Mouse (Mus musculus) lung, embryonic 14.5 days (tissue): ENCODE measurements at regions not wholly inside any gene's neighbourhood (a gene's known extent, or its start where the extent isn't known, plus 50 kb on each side); places are given as distances from the start of the nearest gene placed in this dataset.
"Not testable (repeated sequence)": the region's sequence is repeated elsewhere in the genome, so short reads cannot be mapped to it uniquely, and the experiment has no call there.

ENCODE experiments used
- ATAC-seq: fragments of 200-750 bp; cut with Nextera tagmentation; 2 replicates; pipeline ENCODE4 v1.8.0; 2017; ENCODE audit warnings: mild to moderate bottlenecking, moderate TSS enrichment, moderate library complexity; ENCODE audit not compliant: insufficient read depth
- DNase-seq: peaks from one replicate; pipeline ENCODE4 v3.0.0-alpha.2; 2015
- H3K27ac ChIP-seq: fragments of 300-500 bp; sonication (generic); 2 replicates; pipeline ENCODE4 v1.5.1; 2014; ENCODE audit warnings: low read depth, mild to moderate bottlenecking, moderate library complexity
- H3K27me3 ChIP-seq: fragments of 300-500 bp; sonication (generic); 2 replicates; pipeline ENCODE4 v1.6.1; 2014; ENCODE audit warnings: low read length, control low read depth; ENCODE audit not compliant: insufficient read depth
- H3K36me3 ChIP-seq: fragments of 300-500 bp; sonication (generic); 2 replicates; pipeline ENCODE4 v1.6.1; 2014; ENCODE audit warnings: control low read depth; ENCODE audit not compliant: insufficient read depth
- H3K4me1 ChIP-seq: fragments of 300-500 bp; sonication (generic); 2 replicates; pipeline ENCODE4 v1.6.1; 2014; ENCODE audit warnings: antibody characterized with exemption, control low read depth; ENCODE audit not compliant: insufficient read depth
- H3K4me2 ChIP-seq: fragments of 300-500 bp; sonication (generic); 2 replicates; pipeline ENCODE4 v1.6.1; 2014; ENCODE audit warnings: mild to moderate bottlenecking
- H3K4me3 ChIP-seq: fragments of 300-500 bp; sonication (generic); 2 replicates; pipeline ENCODE4 v1.5.1; 2014; ENCODE audit warnings: low read depth, low read length
- H3K9ac ChIP-seq: fragments of 300-500 bp; sonication (generic); 2 replicates; pipeline ENCODE4 v1.6.1; 2014
- H3K9me3 ChIP-seq: fragments of 300-500 bp; sonication (generic); 2 replicates; pipeline ENCODE4 v1.6.1; 2016; ENCODE audit warnings: low read depth, low read length, control low read depth
- CTCF ChIP-seq: IDR thresholded peaks from 2 replicates; pipeline ENCODE4 v1.5.1; 2016; ENCODE audit warnings: antibody characterized with exemption, low read depth
- WGBS: fragments of 180-500 bp; shearing (Covaris S2); extraction: QIAGEN DNeasy Blood & Tissue Kit; methylation state at CpG from one replicate; pipeline ENCODE4 v1.1.7; 2014; 5-methylcytosine and 5-hydroxymethylcytosine counted together

GRCm38 (mm10) chr10:51397016-51397415 is 83.4 kb upstream of the Gm49339 start:
- not testable (repeated sequence) for DNase-seq, H3K4me1 ChIP-seq, H3K27ac ChIP-seq, H3K4me2 ChIP-seq, H3K9me3 ChIP-seq, H3K27me3 ChIP-seq, H3K9ac ChIP-seq, H3K36me3 ChIP-seq, ATAC-seq, H3K4me3 ChIP-seq
- 88% methylated on average over 3 of the region's 3 CpGs for WGBS

GRCm38 (mm10) chr10:51405141-51405540 is 75.3 kb upstream of the Gm49339 start:
- Histone ChIP-seq H3K4me3 (no peak overlapping the region), H3K27me3 (no peaks in the 10 kb centered on the region), H3K9ac (no peak overlapping the region), H3K9me3 (no peaks in the 10 kb centered on the region), H3K4me2 (no peak overlapping the region), H3K4me1 (no peaks in the 10 kb centered on the region), H3K27ac (no peak overlapping the region), H3K36me3 (no peaks in the 10 kb centered on the region)
- TF ChIP-seq CTCF = peak; percentile 81
- peak; percentile 69; the same call in 1 of the 2 replicates for ATAC-seq
- WGBS = 6% methylated on average over 9 of the region's 9 CpGs
- peak; percentile 92 for DNase-seq

GRCm38 (mm10) chr10:51412795-51413194 is 67.6 kb upstream of the Gm49339 start:
- Histone ChIP-seq H3K9ac (no peak overlapping the region), H3K27me3 (no peaks in the 10 kb centered on the region), H3K4me3 (no peak overlapping the region), H3K4me1 (no peaks in the 10 kb centered on the region), H3K4me2 (no peak overlapping the region), H3K9me3 (no peaks in the 10 kb centered on the region), H3K36me3 (no peaks in the 10 kb centered on the region), H3K27ac (no peak overlapping the region)
- no peak for TF ChIP-seq CTCF
- DNase-seq = no peak
- ATAC-seq = no peak

- Histone ChIP-seq H3K9me3 (no peaks in the 10 kb centered on the region), H3K4me1 (no peaks in the 10 kb centered on the region), H3K9ac (no peak overlapping the region), H3K36me3 (no peaks in the 10 kb centered on the region), H3K4me3 (no peak overlapping the region), H3K4me2 (no peak overlapping the region), H3K27me3 (no peaks in the 10 kb centered on the region), H3K27ac (no peak overlapping the region)
- TF ChIP-seq CTCF = no peak
- no peak for ATAC-seq
- no peak for DNase-seq
- 85% methylated on average over 1 of the region's 1 CpGs for WGBS
These were observed 65.9 kb upstream of the Gm49339 start for GRCm38 (mm10) chr10:51414512-51414911.

- no peaks in the 10 kb centered on the region for H3K4me1 ChIP-seq
- no peak overlapping the region for H3K9ac ChIP-seq
- H3K27ac ChIP-seq = no peak overlapping the region
- no peak overlapping the region for H3K4me2 ChIP-seq
- H3K36me3 ChIP-seq = no peaks in the 10 kb centered on the region
- H3K4me3 ChIP-seq = no peak overlapping the region
- H3K27me3 ChIP-seq = no peaks in the 10 kb centered on the region
- TF ChIP-seq CTCF = no peak
- ATAC-seq (no peak), DNase-seq (no peak)
- H3K9me3 ChIP-seq = no peaks in the 10 kb centered on the region
These were observed 63.7 kb upstream of the Gm49339 start for GRCm38 (mm10) chr10:51416723-51417122.

GRCm38 (mm10) chr10:51417221-51417911 is 63.0 kb upstream of the Gm49339 start:
- no peaks in the 10 kb centered on the region for H3K27me3 ChIP-seq
- no peaks in the 10 kb centered on the region for H3K36me3 ChIP-seq
- no peak overlapping the region for H3K9ac ChIP-seq
- no peaks in the 10 kb centered on the region for H3K9me3 ChIP-seq
- DNase-seq = no peak
- ATAC-seq = no peak
- WGBS = 60% methylated on average over 3 of the region's 3 CpGs
- TF ChIP-seq CTCF = no peak
- no peaks in the 10 kb centered on the region for H3K4me1 ChIP-seq
- H3K4me2 ChIP-seq = no peak overlapping the region
- H3K27ac ChIP-seq = no peak overlapping the region
- no peak overlapping the region for H3K4me3 ChIP-seq

- Histone ChIP-seq H3K4me2 (no peak overlapping the region), H3K27me3 (no peaks in the 10 kb centered on the region), H3K4me3 (no peak overlapping the region), H3K4me1 (no peaks in the 10 kb centered on the region), H3K9ac (no peak overlapping the region), H3K9me3 (no peaks in the 10 kb centered on the region), H3K36me3 (no peaks in the 10 kb centered on the region), H3K27ac (no peak overlapping the region)
- no peak for TF ChIP-seq CTCF
- no peak for DNase-seq
- 72% methylated on average over 1 of the region's 1 CpGs for WGBS
- ATAC-seq = no peak
These were observed 61.9 kb upstream of the Gm49339 start for GRCm38 (mm10) chr10:51418550-51418949.

GRCm38 (mm10) chr10:51422501-51422900 is 57.9 kb upstream of the Gm49339 start:
- WGBS = 69% methylated on average over 1 of the region's 1 CpGs
- Histone ChIP-seq H3K9me3 (no peaks in the 10 kb centered on the region), H3K4me2 (no peak overlapping the region), H3K4me1 (no peaks in the 10 kb centered on the region), H3K36me3 (no peaks in the 10 kb centered on the region), H3K4me3 (no peak overlapping the region), H3K27me3 (no peaks in the 10 kb centered on the region), H3K9ac (no peak overlapping the region), H3K27ac (no peak overlapping the region)
- DNase-seq (no peak), ATAC-seq (no peak)
- no peak for TF ChIP-seq CTCF
